Mouse (Mus musculus) left cerebral cortex, adult 2 months (tissue): ENCODE results near the gene Snapc5. TPM values are rescaled to one million over a fixed set of nuclear protein-coding genes. Genes with fewer than 3 reads are reported as not detected.
"Not testable (repeated sequence)": the region's sequence is repeated elsewhere in the genome, so short reads cannot be mapped to it uniquely, and the experiment has no call there.

Source experiments
- DNase-seq, 2 experiments: peaks; one replicate each; pipeline ENCODE4 v3.0.0; 2021 to 2022; ENCODE audit warnings: low spot score in 2 of 2, mixed read lengths in 1 of 2; ENCODE audit errors: extremely low spot score in 1 of 2
- H3K27ac ChIP-seq: fragments of 200-600 bp; 2 replicates; pipeline ENCODE4 v1.8.1; 2022
- H3K4me3 ChIP-seq: fragments of 200-600 bp; 2 replicates; pipeline ENCODE4 v1.8.1; 2022
- CTCF ChIP-seq: fragments of 200-600 bp; IDR thresholded peaks from 2 replicates; pipeline ENCODE4 v1.8.1; 2022; ENCODE audit warnings: antibody characterized with exemption, mild to moderate bottlenecking, moderate library complexity
- intact Hi-C: fragments of 180-260 bp; cut with DNase I; formaldehyde crosslinking; loops from one replicate; pipeline ENCODE4 v1.15.1; 2025
- long read RNA-seq, 2 experiments: library from polyadenylated mRNA; stranded (forward); transcript quantifications; one replicate each; pipeline ENCODE4 v2.0.0; 2021; ENCODE audit warnings: borderline mapping rate in 2 of 2
- total RNA-seq, 2 experiments: library from RNA; stranded (reverse); gene quantifications; 2 replicates each; pipeline ENCODE4 v1.2.3; 2021

Gene Snapc5
- 10 to 100 TPM; 20.5 to 21.6 TPM for total RNA-seq
- long read RNA-seq, experiment 1, transcript Snapc5-201 (3 exons, 1,228 nt), result major isoform, 18 of 27 reads
- long read RNA-seq, experiment 1, partial matches to known transcripts, result 7 of 27 reads
- long read RNA-seq, experiment 1, other reads (novel, unspliced or antisense), result 2 of 27 reads
- long read RNA-seq, experiment 2, transcript Snapc5-201 (3 exons, 1,228 nt), result major isoform, 7 of 10 reads
- long read RNA-seq, experiment 2, partial matches to known transcripts, result 0 of 10 reads
- long read RNA-seq, experiment 2, other reads (novel, unspliced or antisense), result 3 of 10 reads

GRCm38 (mm10) chr9:64178974-64179646, at the start of gene Snapc5:
TSS of gene Snapc5 (plus strand) at chr9:64179274.
- H3K4me3 ChIP-seq, result peak within 1 kb of the TSS; percentile 79
- DNase-seq, result peak; percentile 87 to 89
- peak within 1 kb of the TSS; percentile 90 for H3K27ac ChIP-seq
- peak; percentile 53 for TF ChIP-seq CTCF
- intact Hi-C loops, result loop anchor here (1.0 to 10.0 kb wide), 3 partner anchors 74 to 556 kb away; partner anchors contain the start of genes Map2k1 and Rab11a

GRCm38 (mm10) chr9:64131623-64132022, 47.5 kb upstream of the Snapc5 start:
- no peak for TF ChIP-seq CTCF
- intact Hi-C loops, result no loop called here
- no peak for DNase-seq
- no peak overlapping the region for H3K27ac ChIP-seq
- no peak overlapping the region for H3K4me3 ChIP-seq

GRCm38 (mm10) chr9:64138896-64139295, 40.2 kb upstream of the Snapc5 start:
- peak; percentile 91 for TF ChIP-seq CTCF
- H3K27ac ChIP-seq, H3K4me3 ChIP-seq, intact Hi-C loops: not testable (repeated sequence)
- DNase-seq, result peak; percentile 35 to 55

- Histone ChIP-seq H3K27ac (no peak overlapping the region), H3K4me3 (no peak overlapping the region)
- no peak for DNase-seq
- TF ChIP-seq CTCF, result no peak
- intact Hi-C loops, result loop anchor here (2.0 kb wide), 1 partner anchor 133 kb away; no protein-coding TSS in a partner anchor
These were observed 39.2 kb upstream of the Snapc5 start for GRCm38 (mm10) chr9:64139879-64140278.

- Histone ChIP-seq H3K4me3 (no peak overlapping the region), H3K27ac (no peak overlapping the region)
- intact Hi-C loops, result no loop called here
- no peak for DNase-seq
- TF ChIP-seq CTCF, result no peak
These were observed 22.4 kb upstream of the Snapc5 start for GRCm38 (mm10) chr9:64156641-64157040.

- DNase-seq, result no peak
These were observed 18.6 kb upstream of the Snapc5 start for GRCm38 (mm10) chr9:64160471-64160870.

GRCm38 (mm10) chr9:64169967-64170366, 9.1 kb upstream of the Snapc5 start:
- intact Hi-C loops, result loop anchor here (10.0 kb wide), 1 partner anchor 565 kb away; the partner anchor contains the start of gene Rab11a
- DNase-seq, H3K4me3 ChIP-seq, H3K27ac ChIP-seq: not testable (repeated sequence)

More at GRCm38 (mm10) chr9:64160471-64160870, 18.6 kb upstream of the Snapc5 start:
- Histone ChIP-seq H3K4me3 (no peak overlapping the region), H3K27ac (no peak overlapping the region)
- intact Hi-C loops, result no loop called here
- TF ChIP-seq CTCF, result no peak

- peak overlapping the region; percentile 96; the same call in 1 of the 2 replicates for H3K27ac ChIP-seq
- intact Hi-C loops, result loop anchor here (10.0 kb wide), 1 partner anchor 563 kb away; the partner anchor contains the start of gene Rab11a
- H3K4me3 ChIP-seq, result peak overlapping the region; percentile 97
- TF ChIP-seq CTCF, result no peak; the same call in 1 of the 2 replicates
- no peak for DNase-seq
These were observed 6.8 kb upstream of the Snapc5 start for GRCm38 (mm10) chr9:64172145-64172815.

GRCm38 (mm10) chr9:64172816-64173665, 6.0 kb upstream of the Snapc5 start, which contains the start of the genes Zwilch and Rpl4:
TSS of gene Zwilch (minus strand) at chr9:64173104.
TSS of gene Rpl4 (plus strand) at chr9:64173375.
- intact Hi-C loops, result loop anchor here (10.0 kb wide), 1 partner anchor 562 kb away; the partner anchor contains the start of gene Rab11a
- Histone ChIP-seq H3K4me3 (peak within 1 kb of the TSS; percentile 97), H3K27ac (peak within 1 kb of the TSS; percentile 96)
- peak; percentile 76 to 80 for DNase-seq
- TF ChIP-seq CTCF, result no peak; the same call in 1 of the 2 replicates

- peak overlapping the region; percentile 97 for H3K4me3 ChIP-seq
- TF ChIP-seq CTCF, result no peak
- H3K27ac ChIP-seq, result peak overlapping the region; percentile 96
- intact Hi-C loops, result loop anchor here (10.0 kb wide), 1 partner anchor 561 kb away; the partner anchor contains the start of gene Rab11a
- no peak for DNase-seq
These were observed 5.3 kb upstream of the Snapc5 start for GRCm38 (mm10) chr9:64173666-64174220.
